In the genomic region with DNA sequence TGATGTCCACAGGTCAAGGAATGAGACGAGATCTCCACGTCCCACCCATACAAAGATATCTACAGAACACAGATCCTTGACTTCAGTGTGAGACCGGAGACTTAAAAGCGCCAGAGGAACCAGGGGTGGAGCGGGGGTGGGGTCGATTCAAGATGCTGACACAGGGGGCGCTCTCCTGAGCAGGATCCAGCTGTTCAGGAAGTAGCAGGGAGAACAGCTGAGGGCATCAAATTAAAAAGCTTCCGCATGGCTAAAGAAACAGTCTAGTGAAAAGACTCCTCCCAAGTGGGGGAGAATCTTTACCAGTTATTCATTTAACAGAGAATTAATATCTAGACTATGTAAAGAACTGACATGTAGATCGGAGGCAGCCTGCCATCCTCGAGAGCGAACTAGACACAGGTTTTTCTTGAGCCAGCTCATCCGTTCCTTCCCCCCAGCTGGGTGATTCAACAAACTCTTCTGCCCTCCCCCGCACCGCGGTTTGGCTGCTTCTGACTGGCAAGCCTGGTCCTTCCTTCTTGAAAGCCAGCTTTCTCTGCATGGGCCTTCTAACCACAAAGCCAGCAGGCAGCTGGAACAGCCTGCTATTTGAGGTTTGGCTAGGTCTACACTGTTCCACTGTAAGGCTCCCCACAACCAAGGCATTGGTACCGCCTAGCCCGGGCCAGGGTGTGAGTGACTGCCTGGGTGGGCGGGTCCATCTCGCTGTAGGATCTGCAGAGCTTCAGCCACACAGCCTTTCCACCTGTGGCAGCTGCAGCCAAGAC, we compare ENCODE assay signal across 8 mouse cellular contexts.
A peak's percentile ranks its signal among the peaks of the same experiment; 100 is the strongest.
DNase-seq lines count a peak whose midpoint lies in the region; ATAC-seq and TF ChIP-seq lines count a peak whose summit lies in the region.

No protein-coding gene starts in this region.

- H3K36me3 ChIP-seq in liver, embryonic 12.5 days = no peaks in the 10 kb centered on the region
- no peaks in the 10 kb centered on the region for H3K36me3 ChIP-seq in spleen, adult 2 months (ENCODE audit: control insufficient read depth, insufficient read depth, low read length)
- H3K36me3 ChIP-seq in forebrain, embryonic 10.5 days (replicated peaks) = no peaks in the 10 kb centered on the region

- 20% methylated on average over 19 of the region's 19 CpGs for WGBS in liver, embryonic 12.5 days (ENCODE audit: insufficient replicate concordance)
- 10% methylated on average over 19 of the region's 19 CpGs for WGBS in spleen, adult 2 months
- 71% methylated on average over 19 of the region's 19 CpGs for WGBS in forebrain, embryonic 10.5 days

- no peak overlapping the region for H3K27ac ChIP-seq in liver, embryonic 12.5 days
- peak overlapping the region; percentile 94 for H3K27ac ChIP-seq in bone marrow macrophage, adult 2 months (ENCODE audit: insufficient read depth, low read depth, low read length)
- H3K27ac ChIP-seq in spleen, adult 2 months (ENCODE audit: insufficient read depth, low read length) = peak overlapping the region; percentile 41; the same call in 1 of the 2 replicates
- no peak overlapping the region for H3K27ac ChIP-seq in forebrain, embryonic 10.5 days

- TF ChIP-seq CTCF in bone marrow macrophage, adult 2 months (IDR thresholded peaks at IDR 0.05; ENCODE audit: low read depth, low read length) = peak; percentile 85
- peak; percentile 67; the same call in 1 of the 2 replicates for TF ChIP-seq CTCF in spleen, adult 2 months (IDR thresholded peaks at IDR 0.05; ENCODE audit: extremely low read depth, insufficient read depth, insufficient read length, insufficient replicate concordance)

- peaks cover 23% of the 10 kb centered on the region for H3K27me3 ChIP-seq in liver, embryonic 12.5 days (replicated peaks)
- no peaks in the 10 kb centered on the region for H3K27me3 ChIP-seq in spleen, adult 2 months (ENCODE audit: control insufficient read depth, insufficient read depth, low read length)
- H3K27me3 ChIP-seq in forebrain, embryonic 10.5 days (ENCODE audit: poor library complexity, severe bottlenecking) = peaks cover 52% of the 10 kb centered on the region

- peak; percentile 59 for DNase-seq in liver
- peak; percentile 35 to 37 for DNase-seq in gastrocnemius, adult 8-10 months (ENCODE audit: low spot score in 2 of 2)
- DNase-seq in layer of hippocampus, postnatal 14 days (ENCODE audit: low spot score in 2 of 2) = peak; percentile 77 to 79
- DNase-seq in lung, postnatal 14 days = peak; percentile 51
- peak; percentile 60 to 66 for DNase-seq in spleen, adult 2 months (ENCODE audit: low read depth in 1 of 2, low spot score in 2 of 2)
- DNase-seq in forebrain, embryonic 10.5 days (ENCODE audit: extremely low spot score, low spot score) = no peak

- no peak for ATAC-seq in liver, embryonic 12.5 days

- H3K9ac ChIP-seq in liver, embryonic 12.5 days = no peak overlapping the region

- no peaks in the 10 kb centered on the region for H3K9me3 ChIP-seq in liver, embryonic 12.5 days (replicated peaks)
- H3K9me3 ChIP-seq in forebrain, embryonic 10.5 days = peaks cover 13% of the 10 kb centered on the region; the same call in 1 of the 2 replicates

- no peak for TF ChIP-seq POLR2A in bone marrow macrophage, adult 2 months (IDR thresholded peaks at IDR 0.05; ENCODE audit: borderline replicate concordance, low read depth, low read length)
- no peak for TF ChIP-seq POLR2A in spleen, adult 2 months (IDR thresholded peaks at IDR 0.05; ENCODE audit: low read depth, low read length)

- no peaks in the 10 kb centered on the region for H3K4me1 ChIP-seq in liver, embryonic 12.5 days
- peaks cover 26% of the 10 kb centered on the region for H3K4me1 ChIP-seq in bone marrow macrophage, adult 2 months (ENCODE audit: control insufficient read depth, insufficient read depth, low read length)
- peaks cover 18% of the 10 kb centered on the region; the same call in 1 of the 2 replicates for H3K4me1 ChIP-seq in spleen, adult 2 months (ENCODE audit: control insufficient read depth, insufficient read depth, insufficient read length)
- peaks cover 56% of the 10 kb centered on the region for H3K4me1 ChIP-seq in forebrain, embryonic 10.5 days

- no peak overlapping the region for H3K4me2 ChIP-seq in liver, embryonic 12.5 days

- H3K4me3 ChIP-seq in liver, embryonic 12.5 days = no peak overlapping the region
- H3K4me3 ChIP-seq in bone marrow macrophage, adult 2 months (ENCODE audit: insufficient read depth, low read length) = peak overlapping the region; percentile 33
- no peak overlapping the region for H3K4me3 ChIP-seq in spleen, adult 2 months (ENCODE audit: extremely low read depth, insufficient read depth, insufficient read length)
- no peak overlapping the region for H3K4me3 ChIP-seq in forebrain, embryonic 10.5 days

Comparison
In these comparisons a context has a peak if more than half of its experiments do, and no peak if none do; other contexts are left out.
1. H3K27ac ChIP-seq: peak in bone marrow macrophage, adult 2 months (single experiment) and spleen, adult 2 months (single experiment); none in liver, embryonic 12.5 days (single experiment) and forebrain, embryonic 10.5 days (single experiment).